Mouse (Mus musculus): Measurements from ENCODE around the gene Fcgrt.

Gene Fcgrt

DNA sequence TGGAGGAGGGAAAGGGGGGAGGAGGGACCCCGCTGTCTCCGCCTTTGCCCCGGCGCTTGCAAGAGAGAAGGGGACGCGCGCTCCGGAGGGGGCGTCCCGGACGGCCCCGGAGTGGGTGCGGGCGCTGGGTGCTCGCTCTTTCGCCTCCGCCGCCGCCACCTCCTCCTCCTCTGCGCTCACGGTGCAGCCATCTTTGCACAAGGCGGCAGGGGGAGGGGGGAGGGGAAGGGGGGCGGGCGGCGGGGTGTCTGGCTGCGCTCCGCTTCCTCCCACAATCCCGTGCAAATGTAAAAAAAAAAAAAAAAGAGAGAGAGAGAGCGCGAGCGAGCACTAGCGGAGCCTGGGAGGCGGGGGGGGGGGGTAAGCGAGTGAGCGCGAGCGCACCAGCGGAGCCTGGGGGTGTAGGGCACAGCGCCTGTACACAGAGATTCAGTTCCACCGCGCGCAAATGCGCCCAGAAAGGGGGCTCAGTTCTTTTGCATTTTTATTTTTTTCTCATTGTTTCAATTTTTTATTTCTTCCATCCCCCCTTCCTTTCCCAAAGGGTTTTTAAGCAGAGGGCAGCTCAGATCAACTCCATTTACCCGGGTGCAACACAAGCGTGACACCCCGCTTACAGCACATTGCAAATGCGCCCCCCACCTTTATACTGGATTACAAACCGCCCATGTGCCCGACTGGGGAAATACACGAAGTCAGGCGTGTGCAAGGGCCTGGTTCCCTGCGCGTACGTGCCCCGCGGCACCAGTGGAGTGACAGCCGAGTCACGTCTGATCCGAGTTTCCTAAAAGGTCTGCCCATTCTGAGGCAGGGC lies 50.3 kb downstream of the Fcgrt start:
- peak; percentile 85 for DNase-seq

DNA sequence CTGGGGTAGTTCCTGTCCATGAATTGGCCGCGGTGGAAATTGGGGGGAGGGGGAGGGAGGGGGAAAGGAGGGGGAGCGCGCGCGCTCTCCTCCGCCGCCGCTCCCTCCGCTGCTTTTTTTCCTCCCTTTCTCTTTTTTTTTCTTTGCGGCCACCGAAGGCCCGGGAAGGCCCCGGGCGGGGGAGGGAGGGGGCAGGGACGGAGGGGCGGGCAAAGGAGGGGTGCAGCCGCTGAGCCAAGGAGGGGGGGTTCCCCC lies 50.9 kb downstream of the Fcgrt start, which contains the start of gene Prr12:
Gene Prr12 (minus strand): TSS at position 20 of the 255 bp plus-strand sequence.
- no peak for DNase-seq

DNA sequence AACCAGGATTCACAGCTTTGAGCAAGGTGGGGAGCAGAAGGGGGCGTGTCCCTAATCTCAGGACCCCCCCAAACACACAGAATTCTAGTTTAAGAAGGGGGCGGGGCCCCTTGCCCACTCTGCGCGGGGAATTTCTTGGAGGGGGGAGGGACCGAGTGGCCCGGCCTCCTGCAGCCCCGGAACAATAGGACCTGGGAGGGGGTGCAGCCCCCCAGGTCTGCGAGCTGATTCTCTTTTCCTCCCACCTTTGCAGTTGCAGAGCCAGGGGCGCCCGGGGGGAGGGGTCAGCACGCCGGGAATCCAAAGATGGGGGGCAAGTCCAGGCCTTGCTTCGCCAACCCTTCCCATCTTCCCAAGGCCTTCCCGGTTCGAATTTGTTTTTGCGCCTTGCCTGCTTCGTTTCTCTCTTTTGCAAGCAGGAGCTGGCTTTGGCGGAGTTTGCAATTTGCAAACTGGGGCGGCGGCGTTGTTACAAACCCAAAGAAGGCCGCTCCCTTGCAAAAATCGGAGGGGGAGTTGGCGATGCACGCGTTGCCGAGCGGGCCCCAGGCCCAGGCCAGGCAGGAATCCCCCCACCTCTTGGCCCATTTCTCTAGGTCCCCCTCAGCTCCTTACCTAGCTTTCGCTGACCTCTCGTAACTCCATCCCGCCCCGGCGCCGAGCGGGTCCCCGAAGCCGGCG lies 51.3 kb downstream of the Fcgrt start:
- DNase-seq: peak; percentile 50

DNA sequence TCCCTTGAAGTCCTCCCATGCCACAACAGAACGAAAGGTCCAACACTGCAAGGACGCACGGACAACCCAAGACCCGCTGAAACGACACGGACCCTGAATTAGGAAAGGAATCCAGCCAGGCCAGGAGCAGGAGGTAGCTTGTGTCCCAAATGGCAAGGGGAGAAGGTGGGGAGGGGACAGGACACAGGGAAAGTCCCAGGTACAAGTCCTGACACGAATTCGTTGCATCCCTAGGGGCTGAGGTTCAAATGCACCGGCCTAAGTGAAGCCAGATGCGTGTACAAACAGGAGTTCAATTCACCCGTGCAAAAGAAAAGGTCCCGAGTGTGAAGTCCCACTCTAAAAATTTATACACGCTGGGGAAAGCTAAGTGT lies 52.1 kb downstream of the Fcgrt start:
- DNase-seq: no peak

DNA sequence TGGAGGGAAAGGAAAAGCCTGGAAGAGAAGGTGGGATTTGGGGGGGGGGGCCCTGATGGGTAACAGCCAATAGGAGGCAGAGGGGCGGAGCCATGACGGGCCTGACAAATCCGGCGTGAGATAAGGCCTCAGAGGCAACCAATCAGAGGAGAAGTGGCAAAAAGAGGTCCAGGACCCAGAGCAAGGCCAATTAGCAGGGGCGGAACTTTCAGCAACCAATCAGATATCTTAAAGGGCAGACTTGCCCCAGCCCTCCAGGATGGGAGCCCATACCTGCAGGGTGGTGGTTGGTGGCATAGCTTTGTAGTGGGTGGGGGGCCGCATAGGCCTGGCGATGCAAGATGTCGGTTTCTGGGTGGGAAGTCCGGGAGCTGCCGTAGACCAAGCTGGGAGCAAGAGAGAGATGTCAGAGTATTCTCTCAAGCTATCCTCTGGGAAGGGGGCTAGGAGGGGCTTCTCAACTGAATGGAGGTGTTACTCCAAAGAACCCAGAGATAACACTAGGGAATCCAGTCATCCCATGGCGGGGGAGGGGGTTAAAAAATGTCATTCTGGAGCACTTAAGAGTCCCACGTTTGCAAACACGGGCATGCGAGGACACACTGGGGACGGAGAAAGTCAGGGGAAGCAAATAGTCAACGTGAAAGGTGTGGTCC lies 52.6 kb downstream of the Fcgrt start:
- peak; percentile 85 for DNase-seq

DNA sequence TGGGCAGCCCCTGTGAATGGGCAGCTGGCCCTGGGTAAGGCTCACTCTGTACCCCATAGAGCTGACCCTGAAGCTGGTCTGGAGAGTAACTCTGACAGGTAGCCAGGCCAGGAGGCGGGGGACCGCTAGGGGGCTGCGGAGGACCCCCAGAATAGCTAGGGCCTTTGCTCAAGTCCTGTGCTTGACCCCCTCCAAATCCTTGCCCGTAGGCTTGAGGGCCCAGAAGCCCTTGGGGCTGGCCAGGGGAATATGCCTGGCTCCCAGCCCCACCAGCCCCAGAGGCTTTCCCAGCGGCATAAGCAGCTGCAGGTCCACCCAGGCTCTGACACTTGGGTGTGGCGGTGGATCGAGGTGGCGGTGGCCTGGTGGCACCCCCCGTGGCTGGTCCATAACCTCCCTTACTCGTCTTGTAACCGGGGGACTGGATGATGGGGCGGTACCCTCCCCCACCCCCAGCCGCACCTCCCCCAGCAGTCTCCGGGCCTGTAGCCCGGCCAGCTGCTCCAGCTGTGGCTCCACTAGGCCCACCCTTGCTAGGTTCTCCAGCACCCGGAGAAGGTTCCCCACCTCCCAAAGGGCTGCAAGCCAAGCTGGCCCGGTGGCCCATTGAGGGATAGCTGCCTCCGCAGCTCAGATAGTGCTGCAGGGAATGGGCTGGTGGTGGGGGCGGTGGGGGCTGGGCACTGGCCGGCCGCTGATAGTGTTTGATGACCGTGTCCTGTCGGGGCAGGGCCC lies 54.6 kb downstream of the Fcgrt start:
- no peak for DNase-seq

DNA sequence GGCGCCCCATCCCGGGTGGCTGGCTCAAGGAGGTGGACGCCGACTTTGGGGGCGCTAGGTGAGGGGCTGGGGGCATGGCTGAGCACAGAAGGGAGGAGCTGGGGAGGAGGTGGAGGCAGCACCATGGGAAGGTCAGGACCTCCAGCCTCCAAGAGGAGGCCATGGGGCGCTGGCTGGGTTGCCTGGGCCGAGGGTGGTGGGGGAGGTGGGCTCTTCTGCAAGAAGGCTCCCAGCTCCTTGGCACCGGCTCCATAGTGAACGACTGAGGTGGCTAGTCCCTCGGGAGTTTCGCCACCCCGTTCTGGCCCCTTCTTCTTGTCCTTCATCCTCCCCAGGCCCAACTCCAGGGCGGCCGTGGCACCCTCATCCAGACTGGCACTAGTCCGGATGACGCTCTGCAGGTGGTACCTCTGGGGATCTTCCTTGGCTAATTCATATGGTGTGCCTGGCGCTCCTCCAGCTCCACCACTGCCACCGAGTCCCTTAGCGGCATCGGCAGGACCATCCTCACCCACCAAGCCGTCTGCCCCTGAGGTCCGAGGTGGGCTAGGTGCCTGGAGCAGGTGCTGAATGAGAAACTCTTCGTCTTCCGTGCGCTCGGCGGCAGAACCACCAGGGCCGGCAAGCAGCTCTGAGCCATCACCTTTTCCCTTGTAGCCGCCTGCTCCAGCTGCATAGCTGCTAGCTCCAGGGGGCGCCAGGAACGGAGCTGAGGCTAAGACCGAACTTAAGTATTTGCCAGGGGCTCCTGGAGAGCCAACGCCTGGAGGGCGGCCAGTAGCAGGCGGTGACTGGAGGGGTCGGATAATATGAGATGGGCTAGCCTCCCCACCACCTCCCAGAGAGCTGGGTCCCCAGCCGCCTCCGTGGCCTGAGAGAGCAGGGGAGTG lies 55.4 kb downstream of the Fcgrt start:
- DNase-seq: no peak

DNA sequence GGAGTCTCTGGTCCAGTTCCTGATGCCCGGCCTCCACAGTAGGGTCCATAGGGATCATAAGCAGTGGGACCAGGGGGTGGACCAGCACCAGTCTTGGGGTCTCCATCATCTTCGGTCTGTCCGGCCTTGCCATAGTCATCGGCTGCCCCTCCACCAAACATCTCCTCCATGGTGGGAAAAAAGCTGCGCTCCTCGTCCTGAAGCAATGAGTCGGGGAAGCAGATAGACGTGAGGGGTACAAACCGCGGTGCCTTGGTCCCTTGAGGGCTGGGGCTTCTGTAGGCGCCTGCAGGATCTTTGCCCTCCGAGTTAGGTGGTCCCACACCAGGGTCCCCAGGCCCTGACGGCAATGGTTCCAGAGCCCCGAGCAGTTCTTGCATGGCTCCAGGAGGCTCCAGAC lies 56.2 kb downstream of the Fcgrt start:
- DNase-seq: no peak

DNA sequence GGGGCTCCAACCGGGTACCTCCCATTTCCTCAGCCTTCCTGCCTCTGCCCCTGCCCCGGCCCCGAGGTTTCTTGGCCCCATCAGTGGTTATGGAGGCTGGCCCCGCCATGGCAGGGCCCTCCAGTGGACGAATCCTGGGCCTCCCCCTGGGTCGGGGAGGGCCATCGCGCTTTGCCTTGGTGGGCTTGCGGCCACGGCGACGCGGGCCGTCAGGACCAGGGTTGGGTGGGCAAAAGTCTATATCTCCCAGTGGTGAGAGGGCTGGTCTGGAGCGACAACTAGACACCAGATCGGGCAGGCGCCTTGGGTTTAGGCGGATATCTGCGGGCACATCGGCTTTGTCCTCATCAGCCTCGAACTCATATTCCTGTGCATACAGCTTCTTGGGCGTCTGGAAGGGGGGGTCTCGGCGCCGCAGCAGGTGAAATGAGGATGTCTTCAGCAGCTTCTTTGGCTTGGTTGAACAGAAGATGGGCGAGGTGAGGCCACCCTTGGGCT lies 56.7 kb downstream of the Fcgrt start:
- no peak for DNase-seq

DNA sequence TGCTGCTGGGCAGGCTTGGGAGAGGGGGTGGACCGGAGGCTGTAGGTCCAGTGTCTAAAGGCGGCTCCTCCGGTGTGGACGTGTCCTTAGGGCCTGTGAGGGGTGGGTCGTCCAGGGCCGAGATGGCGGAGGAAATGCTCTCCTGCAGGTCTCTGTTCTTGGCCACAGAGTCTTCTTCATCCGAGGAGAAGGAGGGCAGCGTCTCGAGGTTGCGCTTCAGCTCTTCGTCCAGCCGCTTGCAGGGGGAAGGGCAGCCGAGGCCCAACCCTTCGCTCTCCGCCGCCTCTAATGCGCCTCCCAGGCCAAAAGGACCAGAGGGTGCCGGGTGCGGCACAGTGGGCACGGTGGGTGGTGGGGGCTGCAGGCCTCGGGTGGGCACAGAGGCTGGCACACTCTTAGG lies 57.9 kb downstream of the Fcgrt start:
- DNase-seq: no peak

DNA sequence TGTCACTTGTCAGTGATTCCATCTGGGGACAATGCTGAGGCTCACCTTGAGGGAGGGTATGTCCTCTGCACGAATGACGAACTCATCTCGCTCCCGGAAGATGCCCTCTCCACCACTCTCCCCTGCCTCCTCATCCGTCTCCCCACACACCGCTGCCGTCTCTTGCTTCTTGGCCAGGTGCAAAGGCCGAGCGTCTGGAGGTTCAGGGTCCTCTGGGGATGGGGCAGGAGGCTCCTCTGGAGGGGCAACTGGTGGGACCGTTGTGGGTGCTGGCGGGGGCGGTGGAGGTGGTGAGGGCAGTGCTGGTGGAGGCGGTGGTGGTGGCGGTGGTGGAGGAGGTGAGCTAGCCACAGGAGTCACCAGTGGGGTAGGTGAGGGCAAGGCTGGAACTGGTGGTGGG lies 60.3 kb downstream of the Fcgrt start:
- no peak for DNase-seq
